Mouse (Mus musculus) heart, embryonic 13.5 days (tissue): ENCODE data around the gene Dbn1. TPM values are rescaled to one million over a fixed set of nuclear protein-coding genes. Genes with fewer than 3 reads are reported as not detected.
A peak's percentile ranks its signal among the peaks of the same experiment; 100 is the strongest.

Experiments
- ATAC-seq: fragments of 200-750 bp; cut with Nextera tagmentation; 2 replicates; pipeline ENCODE4 v1.8.0; 2017; ENCODE audit warnings: moderate TSS enrichment; ENCODE audit not compliant: insufficient number of reproducible peaks, low FRiP score, low TSS enrichment; ENCODE audit errors: extremely low read depth
- H3K27ac ChIP-seq: fragments of 300-500 bp; sonication (generic); replicated peaks from 2 replicates; pipeline ENCODE4 v1.5.1; 2015; ENCODE audit warnings: moderate library complexity, mild to moderate bottlenecking, inconsistent platforms
- H3K27me3 ChIP-seq: fragments of 300-500 bp; sonication (generic); replicated peaks from 2 replicates; pipeline ENCODE4 v1.6.1; 2015; ENCODE audit warnings: mild to moderate bottlenecking, inconsistent platforms
- H3K36me3 ChIP-seq: fragments of 300-500 bp; sonication (generic); 2 replicates; pipeline ENCODE4 v1.6.1; 2015; ENCODE audit warnings: mild to moderate bottlenecking, inconsistent platforms
- H3K4me1 ChIP-seq: fragments of 300-500 bp; sonication (generic); 2 replicates; pipeline ENCODE4 v1.6.1; 2015; ENCODE audit warnings: inconsistent platforms
- H3K4me2 ChIP-seq: fragments of 300-500 bp; sonication (generic); 2 replicates; pipeline ENCODE4 v1.6.1; 2015; ENCODE audit warnings: inconsistent platforms, mild to moderate bottlenecking, moderate library complexity
- H3K4me3 ChIP-seq: fragments of 300-500 bp; sonication (generic); 2 replicates; pipeline ENCODE4 v1.5.1; 2015; ENCODE audit warnings: moderate library complexity, mild to moderate bottlenecking, inconsistent platforms
- H3K9ac ChIP-seq: fragments of 300-500 bp; sonication (generic); 2 replicates; pipeline ENCODE4 v1.6.1; 2015; ENCODE audit warnings: inconsistent platforms, mild to moderate bottlenecking, moderate library complexity
- H3K9me3 ChIP-seq: fragments of 300-500 bp; sonication (generic); 2 replicates; pipeline ENCODE4 v1.6.1; 2016; ENCODE audit warnings: inconsistent platforms
- WGBS: fragments of 180-500 bp; shearing (Covaris S2); methylation state at CpG from one replicate; pipeline ENCODE4 v1.1.7; 2015; ENCODE audit warnings: mixed read lengths; 5-methylcytosine and 5-hydroxymethylcytosine counted together
- polyA plus RNA-seq: library from polyadenylated mRNA; unstranded; fragments of >200 nt; fragmentation: Nextera tagmentation; extraction: Ambion mirVana; gene quantifications from 2 replicates; pipeline ENCODE4 v1.2.1, GENCODE M21; 2015

Dbn1 gene
- polyA plus RNA-seq, 1 experiment from 2014 or later: 83.8 TPM

- 82% methylated on average over 23 of the region's 23 CpGs for WGBS
- peak overlapping the region; percentile 75 for H3K27ac ChIP-seq
Measured at GRCm38 (mm10) chr13:55523951-55524600, 36.2 kb upstream of the Dbn1 start.

GRCm38 (mm10) chr13:55523278-55523677 is 35.4 kb upstream of the Dbn1 start:
- peaks cover 15% of the 10 kb centered on the region; the same call in 1 of the 2 replicates for H3K4me1 ChIP-seq

More at GRCm38 (mm10) chr13:55523951-55524600, 36.2 kb upstream of the Dbn1 start:
- no peak for ATAC-seq
- Histone ChIP-seq H3K9me3 (peaks cover 3% of the 10 kb centered on the region; the same call in 1 of the 2 replicates), H3K9ac (no peak overlapping the region), H3K36me3 (peaks cover 2% of the 10 kb centered on the region), H3K4me3 (no peak overlapping the region), H3K4me1 (peaks cover 15% of the 10 kb centered on the region; the same call in 1 of the 2 replicates), H3K27me3 (peaks cover 17% of the 10 kb centered on the region), H3K4me2 (no peak overlapping the region)

GRCm38 (mm10) chr13:55522730-55523129 is 34.8 kb upstream of the Dbn1 start:
- Histone ChIP-seq H3K9ac (no peak overlapping the region; the same call in 1 of the 2 replicates), H3K4me2 (no peak overlapping the region), H3K9me3 (peaks cover 3% of the 10 kb centered on the region; the same call in 1 of the 2 replicates), H3K36me3 (no peaks in the 10 kb centered on the region), H3K27ac (peak overlapping the region; percentile 75), H3K4me3 (no peak overlapping the region), H3K4me1 (peaks cover 15% of the 10 kb centered on the region; the same call in 1 of the 2 replicates), H3K27me3 (peaks cover 24% of the 10 kb centered on the region)
- no peak for ATAC-seq
- WGBS: 55% methylated on average over 8 of the region's 8 CpGs

More at GRCm38 (mm10) chr13:55523278-55523677, 35.4 kb upstream of the Dbn1 start:
- WGBS: 66% methylated on average over 17 of the region's 17 CpGs
- no peak overlapping the region for H3K4me3 ChIP-seq
- no peak overlapping the region for H3K4me2 ChIP-seq
- no peaks in the 10 kb centered on the region for H3K36me3 ChIP-seq
- H3K9me3 ChIP-seq: peaks cover 3% of the 10 kb centered on the region; the same call in 1 of the 2 replicates
- H3K27me3 ChIP-seq: peaks cover 18% of the 10 kb centered on the region
- H3K27ac ChIP-seq: peak overlapping the region; percentile 75
- no peak overlapping the region; the same call in none of the 2 replicates for H3K9ac ChIP-seq
- no peak for ATAC-seq

- no peak overlapping the region for H3K9ac ChIP-seq
- H3K9me3 ChIP-seq: peaks cover 3% of the 10 kb centered on the region; the same call in 1 of the 2 replicates
- H3K27ac ChIP-seq: no peak overlapping the region
- H3K4me1 ChIP-seq: peaks cover 15% of the 10 kb centered on the region; the same call in 1 of the 2 replicates
- peaks cover 41% of the 10 kb centered on the region for H3K27me3 ChIP-seq
- 60% methylated on average over 4 of the region's 4 CpGs for WGBS
- no peaks in the 10 kb centered on the region for H3K36me3 ChIP-seq
- no peak overlapping the region for H3K4me2 ChIP-seq
- no peak overlapping the region for H3K4me3 ChIP-seq
- ATAC-seq: no peak
Measured at GRCm38 (mm10) chr13:55519606-55520005, 31.7 kb upstream of the Dbn1 start.

GRCm38 (mm10) chr13:55516955-55517354 is 29.0 kb upstream of the Dbn1 start:
- H3K4me1 ChIP-seq: peaks cover 11% of the 10 kb centered on the region
- H3K27me3 ChIP-seq: peaks cover 43% of the 10 kb centered on the region
- no peak overlapping the region for H3K27ac ChIP-seq
- no peak overlapping the region for H3K4me2 ChIP-seq
- no peak overlapping the region for H3K4me3 ChIP-seq
- peaks cover 3% of the 10 kb centered on the region; the same call in 1 of the 2 replicates for H3K9me3 ChIP-seq
- under 1% methylated on average over 5 of the region's 5 CpGs for WGBS
- H3K9ac ChIP-seq: no peak overlapping the region
- H3K36me3 ChIP-seq: no peaks in the 10 kb centered on the region
- ATAC-seq: no peak

- ATAC-seq: no peak
- Histone ChIP-seq H3K36me3 (peaks cover 22% of the 10 kb centered on the region), H3K27ac (no peak overlapping the region), H3K4me1 (peaks cover 42% of the 10 kb centered on the region), H3K9me3 (no peaks in the 10 kb centered on the region), H3K4me3 (peak overlapping the region; percentile 93), H3K27me3 (peaks cover 32% of the 10 kb centered on the region), H3K4me2 (peak overlapping the region; percentile 80), H3K9ac (peak overlapping the region; percentile 98)
- WGBS: 32% methylated on average over 9 of the region's 9 CpGs
Measured at GRCm38 (mm10) chr13:55513828-55514227, 25.9 kb upstream of the Dbn1 start.

GRCm38 (mm10) chr13:55513111-55513748 is 25.3 kb upstream of the Dbn1 start, which contains the start of gene Pdlim7:
Pdlim7 (minus strand) TSS chr13:55513676.
- WGBS: under 1% methylated on average over 55 of the region's 55 CpGs
- H3K4me2 ChIP-seq: peak within 1 kb of the TSS; percentile 80
- H3K9ac ChIP-seq: peak within 1 kb of the TSS; percentile 98
- peak within 1 kb of the TSS; percentile 99 for H3K27ac ChIP-seq
- H3K27me3 ChIP-seq: peaks cover 30% of the 10 kb centered on the region
- ATAC-seq: peak; percentile 72
- H3K4me1 ChIP-seq: peaks cover 48% of the 10 kb centered on the region
- H3K4me3 ChIP-seq: peak within 1 kb of the TSS; percentile 93
- H3K36me3 ChIP-seq: peaks cover 28% of the 10 kb centered on the region
- H3K9me3 ChIP-seq: no peaks in the 10 kb centered on the region

- WGBS: 2% methylated on average over 25 of the region's 25 CpGs
- Histone ChIP-seq H3K27me3 (peaks cover 23% of the 10 kb centered on the region), H3K4me1 (peaks cover 50% of the 10 kb centered on the region), H3K4me3 (peak overlapping the region; percentile 93), H3K36me3 (peaks cover 35% of the 10 kb centered on the region), H3K27ac (peak overlapping the region; percentile 99), H3K9me3 (no peaks in the 10 kb centered on the region), H3K9ac (peak overlapping the region; percentile 98), H3K4me2 (peak overlapping the region; percentile 80)
- peak; percentile 32; the same call in 1 of the 2 replicates for ATAC-seq
Measured at GRCm38 (mm10) chr13:55512379-55513031, 24.6 kb upstream of the Dbn1 start.

GRCm38 (mm10) chr13:55511492-55511861 is 23.6 kb upstream of the Dbn1 start:
- Histone ChIP-seq H3K36me3 (peaks cover 45% of the 10 kb centered on the region), H3K4me3 (peak overlapping the region; percentile 93), H3K27ac (peak overlapping the region; percentile 99), H3K4me2 (peak overlapping the region; percentile 80), H3K9me3 (no peaks in the 10 kb centered on the region), H3K27me3 (peaks cover 21% of the 10 kb centered on the region), H3K9ac (peak overlapping the region; percentile 98), H3K4me1 (peaks cover 55% of the 10 kb centered on the region)
- 9% methylated on average over 5 of the region's 5 CpGs for WGBS
- ATAC-seq: no peak

- 4% methylated on average over 6 of the region's 6 CpGs for WGBS
- H3K4me1 ChIP-seq: peaks cover 55% of the 10 kb centered on the region
- H3K9ac ChIP-seq: peak overlapping the region; percentile 98
- H3K27me3 ChIP-seq: peaks cover 21% of the 10 kb centered on the region
- peak overlapping the region; percentile 99 for H3K27ac ChIP-seq
- peak overlapping the region; percentile 93 for H3K4me3 ChIP-seq
- peaks cover 51% of the 10 kb centered on the region for H3K36me3 ChIP-seq
- H3K4me2 ChIP-seq: peak overlapping the region; percentile 80
- peak; percentile 56 for ATAC-seq
- no peaks in the 10 kb centered on the region for H3K9me3 ChIP-seq
Measured at GRCm38 (mm10) chr13:55510668-55511491, 23.0 kb upstream of the Dbn1 start.
